Mouse (Mus musculus) lung, postnatal 0 days (tissue): ENCODE data around the gene 2610008E11Rik. TPM values are rescaled to one million over a fixed set of nuclear protein-coding genes. Genes with fewer than 3 reads are reported as not detected.

Experiments
- ATAC-seq: fragments of 200-750 bp; cut with Nextera tagmentation; 2 replicates; pipeline ENCODE4 v1.8.0; 2017; ENCODE audit warnings: moderate library complexity
- DNase-seq: peaks from one replicate; pipeline ENCODE4 v3.0.0-alpha.2; 2016; ENCODE audit warnings: low spot score
- H3K27ac ChIP-seq: fragments of 300-500 bp; sonication (generic); 2 replicates; pipeline ENCODE4 v1.5.1; 2014; ENCODE audit warnings: antibody characterized with exemption, mild to moderate bottlenecking, low read length, mixed read lengths
- H3K27me3 ChIP-seq: fragments of 300-500 bp; sonication (generic); replicated peaks from 2 replicates; pipeline ENCODE4 v1.6.1; 2014; ENCODE audit warnings: low read length, mixed read lengths; ENCODE audit not compliant: insufficient read depth
- H3K36me3 ChIP-seq: fragments of 300-500 bp; sonication (generic); 2 replicates; pipeline ENCODE4 v1.6.1; 2014; ENCODE audit warnings: low read length, mixed read lengths; ENCODE audit not compliant: insufficient read depth
- H3K4me1 ChIP-seq: fragments of 300-500 bp; sonication (generic); 2 replicates; pipeline ENCODE4 v1.6.1; 2014; ENCODE audit warnings: antibody characterized with exemption, low read depth, low read length, mixed read lengths; ENCODE audit not compliant: insufficient read depth
- H3K4me2 ChIP-seq: fragments of 300-500 bp; sonication (generic); replicated peaks from 2 replicates; pipeline ENCODE4 v1.6.1; 2014; ENCODE audit warnings: low read depth, mild to moderate bottlenecking, low read length, moderate library complexity, mixed read lengths
- H3K4me3 ChIP-seq: fragments of 300-500 bp; sonication (generic); 2 replicates; pipeline ENCODE4 v1.5.1; 2014; ENCODE audit warnings: low read depth, low read length
- H3K9ac ChIP-seq: fragments of 300-500 bp; sonication (generic); replicated peaks from 2 replicates; pipeline ENCODE4 v1.6.1; 2014; ENCODE audit warnings: low read depth, mild to moderate bottlenecking
- H3K9me3 ChIP-seq: fragments of 300-500 bp; sonication (generic); 2 replicates; pipeline ENCODE4 v1.6.1; 2016; ENCODE audit warnings: low read length, mixed read lengths
- CTCF ChIP-seq: IDR thresholded peaks from 2 replicates; pipeline ENCODE4 v1.5.1; 2016; ENCODE audit warnings: antibody characterized with exemption, mild to moderate bottlenecking
- EP300 ChIP-seq: IDR thresholded peaks from 2 replicates; pipeline ENCODE4 v1.6.1; 2016; ENCODE audit warnings: antibody characterized with exemption, mild to moderate bottlenecking, control low read depth
- WGBS: fragments of 180-500 bp; shearing (Covaris S2); extraction: QIAGEN DNeasy Blood & Tissue Kit; methylation state at CpG from one replicate; pipeline ENCODE4 v1.1.7; 2014; 5-methylcytosine and 5-hydroxymethylcytosine counted together
- polyA plus RNA-seq: library from polyadenylated mRNA; unstranded; fragments of >200 nt; fragmentation: Nextera tagmentation; extraction: Ambion mirVana; gene quantifications from 2 replicates; pipeline ENCODE4 v1.2.1, GENCODE M21; 2015

2610008E11Rik gene
- 15.8 and 16.4 TPM in 2 replicates for polyA plus RNA-seq

DNA sequence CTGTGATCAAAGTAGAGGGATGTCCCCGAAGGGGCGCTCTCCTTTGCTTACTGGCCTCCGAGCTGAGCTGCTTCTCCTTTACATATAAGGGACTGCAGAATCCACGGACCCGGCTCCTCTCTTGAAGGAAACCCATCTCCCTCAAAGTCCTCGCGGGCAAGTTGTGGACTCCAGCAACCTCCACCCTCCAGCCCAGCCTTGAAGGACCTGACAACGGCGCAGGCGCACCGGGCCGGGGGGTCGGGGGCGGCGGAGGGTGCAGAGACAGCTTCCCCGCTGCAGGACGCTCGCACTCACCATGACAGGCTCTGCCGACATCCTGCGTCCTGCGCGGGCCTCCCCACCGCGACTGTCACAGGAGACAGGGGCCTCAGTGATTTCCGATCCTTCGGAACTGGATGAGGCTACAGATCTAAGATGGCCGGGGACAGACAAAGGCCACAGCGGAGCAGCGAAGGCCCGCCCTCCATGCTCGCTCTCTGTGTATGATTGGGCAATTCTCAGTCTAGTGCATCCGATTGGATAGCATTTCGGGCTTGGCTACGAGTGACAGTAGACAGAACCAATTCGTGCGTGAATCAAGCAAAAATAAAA lies at the start of gene 2610008E11Rik:
TSS of gene 2610008E11Rik (minus strand) at position 440 of the 594 bp plus-strand sequence.
- DNase-seq (peak; percentile 99), ATAC-seq (peak; percentile 100)
- H3K36me3 ChIP-seq, result peaks cover 6% of the 10 kb centered on the region; the same call in 1 of the 2 replicates
- TF ChIP-seq CTCF (no peak), EP300 (no peak)
- H3K4me3 ChIP-seq, result peak within 1 kb of the TSS; percentile 73
- no peaks in the 10 kb centered on the region for H3K27me3 ChIP-seq
- H3K9me3 ChIP-seq, result no peaks in the 10 kb centered on the region
- peak within 1 kb of the TSS; percentile 96 for H3K27ac ChIP-seq
- peak within 1 kb of the TSS; percentile 50 for H3K4me2 ChIP-seq
- H3K4me1 ChIP-seq, result peaks cover 7% of the 10 kb centered on the region; the same call in 1 of the 2 replicates
- H3K9ac ChIP-seq, result peak within 1 kb of the TSS; percentile 87
- under 1% methylated on average over 36 of the region's 36 CpGs for WGBS

DNA sequence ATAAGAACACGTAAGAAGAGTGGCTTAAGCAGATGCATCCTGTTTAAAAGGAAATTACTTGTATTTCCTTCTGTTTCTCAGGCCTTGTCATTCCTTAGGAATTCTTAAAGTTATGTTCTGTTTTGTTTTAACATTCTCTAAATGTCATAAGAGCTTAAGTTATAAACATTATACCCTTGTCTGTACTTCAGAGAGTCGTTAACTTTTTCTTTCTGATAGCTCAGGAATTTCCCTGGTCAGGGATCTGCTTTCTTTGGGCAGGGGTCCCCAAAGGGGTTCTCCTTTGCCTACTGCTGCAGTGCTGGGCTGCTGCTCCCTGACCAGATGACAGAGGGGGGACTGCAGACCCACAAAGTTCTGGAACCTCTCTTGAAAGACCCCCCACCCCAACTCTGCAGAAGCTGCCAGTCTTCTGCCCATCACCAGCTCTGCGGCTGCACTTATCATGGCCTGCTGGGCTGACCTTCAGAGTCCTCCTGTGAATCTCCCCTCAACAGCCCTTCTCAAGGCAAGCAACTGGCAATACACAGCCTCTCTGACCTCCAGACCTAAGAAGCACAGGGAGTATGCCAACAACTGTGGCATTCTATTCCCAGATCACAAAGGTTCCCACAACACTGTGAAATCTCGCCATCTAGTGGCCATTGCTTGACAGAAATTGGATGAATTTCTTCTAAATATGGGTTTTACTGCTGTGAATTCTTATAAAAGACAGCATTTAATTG lies 18.9 kb upstream of the 2610008E11Rik start:
- DNase-seq, result peak; percentile 90

DNA sequence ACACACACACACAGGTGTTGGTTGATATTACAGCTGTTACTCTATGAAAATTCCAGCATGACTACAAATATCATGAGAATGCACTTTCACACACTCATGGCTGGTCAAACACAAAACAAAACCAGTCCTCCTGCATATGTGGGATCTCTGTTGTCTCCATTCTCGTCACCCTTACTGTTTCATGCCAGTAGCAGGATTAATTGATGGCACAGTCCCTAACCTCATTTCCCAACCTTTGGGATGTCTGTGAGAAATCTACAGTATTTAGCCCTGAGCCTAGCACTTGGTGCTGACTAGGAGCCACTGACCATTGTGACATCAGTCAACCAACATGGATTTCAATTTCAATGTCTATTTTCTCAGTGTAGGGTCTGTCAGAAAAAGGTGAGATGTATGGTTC lies 17.7 kb upstream of the 2610008E11Rik start:
- no peaks in the 10 kb centered on the region for H3K36me3 ChIP-seq
- ATAC-seq, result no peak
- no peak for TF ChIP-seq CTCF
- no peak overlapping the region for H3K9ac ChIP-seq
- no peaks in the 10 kb centered on the region for H3K27me3 ChIP-seq
- no peak for DNase-seq
- H3K4me1 ChIP-seq, result no peaks in the 10 kb centered on the region
- H3K4me2 ChIP-seq, result no peak overlapping the region
- no peak overlapping the region for H3K4me3 ChIP-seq
- 69% methylated on average over 1 of the region's 1 CpGs for WGBS
- H3K9me3 ChIP-seq, result no peaks in the 10 kb centered on the region
- no peak overlapping the region for H3K27ac ChIP-seq

More for the DNA sequence above, 18.9 kb upstream of the 2610008E11Rik start:
- Histone ChIP-seq H3K27ac (peak overlapping the region; percentile 47; the same call in 1 of the 2 replicates), H3K4me2 (no peak overlapping the region), H3K27me3 (no peaks in the 10 kb centered on the region), H3K36me3 (no peaks in the 10 kb centered on the region), H3K9ac (no peak overlapping the region), H3K9me3 (no peaks in the 10 kb centered on the region), H3K4me3 (no peak overlapping the region), H3K4me1 (no peaks in the 10 kb centered on the region)
- 18% methylated on average over 4 of the region's 4 CpGs for WGBS
- peak; percentile 89 for TF ChIP-seq CTCF
- TF ChIP-seq EP300, result peak; percentile 39; the same call in 1 of the 2 replicates
- peak; percentile 84 for ATAC-seq

DNA sequence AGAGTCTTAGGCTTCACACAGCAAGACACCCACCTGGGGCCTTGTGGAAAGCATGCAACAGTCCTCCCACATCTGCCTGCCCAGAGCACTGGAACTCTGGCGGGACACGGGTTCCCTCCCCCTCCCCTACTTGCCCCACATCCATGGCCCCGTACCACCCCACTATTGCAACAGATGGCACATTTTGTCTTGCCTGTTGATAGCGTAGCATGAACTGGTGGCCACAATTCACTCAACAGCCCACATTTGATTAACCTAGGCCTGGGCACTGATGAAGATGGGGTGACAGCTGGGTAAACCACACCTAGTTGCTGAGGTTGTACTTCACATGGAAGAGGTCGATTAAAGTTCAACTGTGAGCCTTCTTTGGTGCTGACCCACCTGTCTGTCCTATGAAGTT lies 13.1 kb upstream of the 2610008E11Rik start:
- no peaks in the 10 kb centered on the region for H3K27me3 ChIP-seq
- no peaks in the 10 kb centered on the region for H3K4me1 ChIP-seq
- no peak overlapping the region for H3K4me3 ChIP-seq
- no peak overlapping the region for H3K4me2 ChIP-seq
- TF ChIP-seq EP300, result no peak
- TF ChIP-seq CTCF, result no peak
- no peaks in the 10 kb centered on the region for H3K36me3 ChIP-seq
- 93% methylated on average over 5 of the region's 5 CpGs for WGBS
- no peaks in the 10 kb centered on the region for H3K9me3 ChIP-seq
- ATAC-seq (no peak), DNase-seq (no peak)
- H3K9ac ChIP-seq, result no peak overlapping the region
- H3K27ac ChIP-seq, result no peak overlapping the region

DNA sequence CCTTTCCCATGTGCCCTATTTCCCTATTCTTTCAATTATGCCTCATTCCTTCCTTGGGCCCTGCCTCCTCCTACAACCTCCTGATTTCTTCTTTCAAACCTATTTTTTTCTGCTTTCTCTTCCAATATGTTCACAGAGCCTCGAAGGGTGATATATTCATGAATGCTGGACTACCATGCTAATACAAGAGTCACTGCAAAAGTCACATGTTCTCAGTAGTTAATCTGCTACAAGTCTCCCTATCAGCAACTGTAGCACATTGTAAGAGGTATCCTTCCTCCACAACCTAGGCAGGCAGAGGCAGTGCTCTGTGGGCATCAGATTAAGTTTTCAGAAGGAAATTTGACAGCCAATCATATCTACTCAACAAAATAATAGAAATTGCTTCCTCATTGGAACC lies 11.8 kb upstream of the 2610008E11Rik start:
- Histone ChIP-seq H3K4me3 (no peak overlapping the region), H3K27ac (no peak overlapping the region), H3K9ac (no peak overlapping the region), H3K9me3 (no peaks in the 10 kb centered on the region), H3K36me3 (no peaks in the 10 kb centered on the region), H3K4me1 (no peaks in the 10 kb centered on the region), H3K4me2 (no peak overlapping the region), H3K27me3 (no peaks in the 10 kb centered on the region)
- ATAC-seq (no peak), DNase-seq (no peak)
- WGBS, result 82% methylated on average over 1 of the region's 1 CpGs
- TF ChIP-seq CTCF, result no peak
- TF ChIP-seq EP300, result no peak

DNA sequence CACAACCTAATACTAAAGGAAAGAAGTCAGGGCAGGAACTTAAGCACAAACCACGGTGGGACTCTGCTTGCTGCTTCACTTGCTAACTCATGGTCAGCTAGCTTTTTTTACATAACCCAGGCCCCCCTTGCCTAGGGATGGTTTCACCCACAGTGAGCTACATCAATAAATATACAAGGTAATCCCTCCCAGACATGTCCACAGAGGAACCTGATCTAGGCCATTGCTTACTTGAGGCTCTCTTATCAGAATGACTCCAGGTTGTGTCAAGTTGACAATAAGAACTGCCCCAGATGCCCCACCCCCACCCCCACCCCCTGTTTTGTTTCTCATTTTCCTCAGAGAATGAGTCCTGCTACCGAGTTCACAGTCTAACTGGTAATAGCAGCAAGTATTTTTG lies 10.1 kb upstream of the 2610008E11Rik start:
- Histone ChIP-seq H3K9ac (no peak overlapping the region), H3K9me3 (no peaks in the 10 kb centered on the region), H3K27me3 (no peaks in the 10 kb centered on the region), H3K36me3 (no peaks in the 10 kb centered on the region), H3K27ac (no peak overlapping the region), H3K4me2 (no peak overlapping the region), H3K4me1 (no peaks in the 10 kb centered on the region), H3K4me3 (no peak overlapping the region)
- DNase-seq, result no peak
- no peak for ATAC-seq
- WGBS, result 50% methylated on average over 2 of the region's 2 CpGs
- TF ChIP-seq CTCF, result no peak
- TF ChIP-seq EP300, result no peak
